Comparison of ENCODE assay signal across 11 mouse cellular contexts in genomic region chr7:64327486-64327885, GRCm38 (mm10).
"Had no signal": no experiment of that assay in that cellular context is flagged by ENCODE, and none has a peak within 500 bp of the region (broad histone marks: within the 10 kb centered on the region; RNA-seq: fewer than 3 reads in every experiment).

No protein-coding gene starts in this region.

- H3K4me1 ChIP-seq: limb, embryonic 10.5 days; limb, embryonic 13.5 days; liver, embryonic 12.5 days; liver, embryonic 15.5 days; lung, embryonic 15.5 days; midbrain, embryonic 13.5 days had no signal

- H3K4me2 ChIP-seq: limb, embryonic 13.5 days; liver, embryonic 12.5 days; liver, embryonic 15.5 days; lung, embryonic 15.5 days; midbrain, embryonic 13.5 days had no signal

- H3K9me3 ChIP-seq: limb, embryonic 10.5 days; limb, embryonic 13.5 days; liver, embryonic 12.5 days; liver, embryonic 15.5 days; lung, embryonic 15.5 days; midbrain, embryonic 13.5 days had no signal

- H3K27me3 ChIP-seq: limb, embryonic 13.5 days; liver, embryonic 12.5 days; liver, embryonic 15.5 days; lung, embryonic 15.5 days; midbrain, embryonic 13.5 days had no signal

- H3K27ac ChIP-seq: kidney, postnatal 0 days; layer of hippocampus, adult 2 months; left cerebral cortex, adult 2 months; limb, embryonic 10.5 days; limb, embryonic 13.5 days; liver, embryonic 12.5 days; liver, embryonic 15.5 days; lung, embryonic 15.5 days; midbrain, embryonic 13.5 days; stomach, postnatal 0 days had no signal

- H3K9ac ChIP-seq: limb, embryonic 13.5 days; liver, embryonic 12.5 days; liver, embryonic 15.5 days; lung, embryonic 15.5 days; midbrain, embryonic 13.5 days had no signal

- H3K4me3 ChIP-seq: layer of hippocampus, adult 2 months; left cerebral cortex, adult 2 months; limb, embryonic 10.5 days; limb, embryonic 13.5 days; liver, embryonic 12.5 days; liver, embryonic 15.5 days; lung, embryonic 15.5 days; midbrain, embryonic 13.5 days; myocyte had no signal
